In the genomic region with DNA sequence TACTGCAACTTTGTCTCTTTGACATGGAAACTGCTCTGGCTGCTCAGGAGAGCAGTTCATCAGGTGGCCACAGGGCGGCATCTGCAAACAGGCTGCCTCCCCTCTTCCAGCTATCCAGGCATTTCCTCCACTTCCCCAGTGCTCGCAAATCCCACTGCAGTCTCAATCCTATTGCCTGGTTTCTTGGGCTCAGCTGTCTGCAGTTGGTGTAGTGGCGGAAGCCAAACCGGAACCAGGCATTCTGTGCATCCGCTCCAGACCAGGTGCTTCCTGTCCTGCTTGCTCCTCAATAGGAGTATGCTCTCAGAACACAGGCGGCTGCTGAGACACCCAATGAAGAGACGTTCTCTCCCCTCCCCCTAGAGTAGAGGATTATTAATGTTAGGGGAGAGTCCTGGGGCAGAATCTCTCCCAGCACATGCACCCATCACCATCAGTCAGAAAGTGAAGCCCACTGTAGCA, we compare ENCODE assay signal across 8 mouse cellular contexts. TPM values are rescaled to one million over a fixed set of nuclear protein-coding genes. Genes with fewer than 3 reads are reported as not detected.
DNase-seq lines count a peak whose midpoint lies in the region; ATAC-seq lines count a peak whose summit lies in the region.

No protein-coding gene starts in this region.

- intact Hi-C loops in heart, postnatal 25 days (cut with DNase I) = loop anchor here (2.0 to 5.0 kb wide), 2 partner anchors 37 to 39 kb away; no protein-coding TSS in a partner anchor

- peaks cover 26% of the 10 kb centered on the region for H3K4me1 ChIP-seq in forebrain, embryonic 13.5 days

- 64% methylated on average over 7 of the region's 7 CpGs for WGBS in forebrain, embryonic 13.5 days

- peaks cover 41% of the 10 kb centered on the region for H3K27me3 ChIP-seq in forebrain, embryonic 13.5 days

- H3K9me3 ChIP-seq in forebrain, embryonic 13.5 days (replicated peaks) = no peaks in the 10 kb centered on the region

- H3K36me3 ChIP-seq in forebrain, embryonic 13.5 days (ENCODE audit: poor library complexity, severe bottlenecking) = peaks cover 49% of the 10 kb centered on the region

- H3K4me2 ChIP-seq in forebrain, embryonic 13.5 days = no peak overlapping the region

- DNase-seq in adrenal gland, adult 2 months = peak; percentile 68
- DNase-seq in adrenal gland, adult 18-20 months (ENCODE audit: low spot score in 2 of 2) = no peak
- DNase-seq in adrenal gland, postnatal 25 days = peak; percentile 45
- peak; percentile 80 for DNase-seq in heart, postnatal 25 days (ENCODE audit: low spot score)
- DNase-seq in layer of hippocampus, postnatal 10 days (ENCODE audit: low spot score in 2 of 2) = peak; percentile 78 to 80
- peak; percentile 78 for DNase-seq in lung, postnatal 25 days (ENCODE audit: low spot score)
- peak; percentile 75 to 84 for DNase-seq in spleen, postnatal 4 days (ENCODE audit: low spot score in 2 of 2)

- ATAC-seq in forebrain, embryonic 13.5 days = no peak

- peak overlapping the region; percentile 63 for H3K27ac ChIP-seq in forebrain, embryonic 13.5 days

- no peak overlapping the region for H3K4me3 ChIP-seq in forebrain, embryonic 13.5 days

- no peak overlapping the region for H3K9ac ChIP-seq in forebrain, embryonic 13.5 days

RNA-seq across cellular contexts. Expression of a gene that starts 1.4 kb away (rescaled TPM):
- total RNA-seq in adrenal gland, adult 2 months (2021) = 1 to 10 TPM; 2.7 to 4.4 TPM
- polyA plus RNA-seq in adrenal gland, adult 2 months (2012; rRNA removed) = 8.2 and 10.9 TPM in 2 replicates
- total RNA-seq in adrenal gland, adult 18-20 months (2021) = 1 to 10 TPM; 2.7 to 2.8 TPM
- 3.1 and 3.8 TPM in 2 replicates for total RNA-seq in adrenal gland, postnatal 25 days (2021)
- polyA plus RNA-seq in forebrain, embryonic 13.5 days (2015; fragmentation: Nextera tagmentation; extraction: Ambion mirVana) = 1.9 and 2.1 TPM in 2 replicates
- 1 to 10 TPM; 4.2 to 4.5 TPM for total RNA-seq in heart, postnatal 25 days (2021)
- 1 to 10 TPM; 4.0 to 5.4 TPM for total RNA-seq in layer of hippocampus, postnatal 10 days (2021)

RNA-seq across cellular contexts. Expression of a gene that starts 12.2 kb away (rescaled TPM):
- total RNA-seq in adrenal gland, adult 2 months (2021) = 10 to 100 TPM; 78.4 to 80.7 TPM
- polyA plus RNA-seq in adrenal gland, adult 2 months (2012; rRNA removed) = 98.7 and 120 TPM in 2 replicates
- 10 to 100 TPM; 71.3 to 77.8 TPM for total RNA-seq in adrenal gland, adult 18-20 months (2021)
- 73.9 and 76.0 TPM in 2 replicates for total RNA-seq in adrenal gland, postnatal 25 days (2021)
- polyA plus RNA-seq in forebrain, embryonic 13.5 days (2015; fragmentation: Nextera tagmentation; extraction: Ambion mirVana) = 16.1 and 18.6 TPM in 2 replicates
- total RNA-seq in heart, postnatal 25 days (2021) = 10 to 100 TPM; 32.0 to 32.6 TPM
- total RNA-seq in layer of hippocampus, postnatal 10 days (2021) = 10 to 100 TPM; 73.7 to 75.3 TPM

RNA-seq across cellular contexts. Expression of a gene that starts 13.8 kb away (rescaled TPM):
- total RNA-seq in adrenal gland, adult 2 months (2021) = 10 to 100 TPM; 57.0 to 68.5 TPM
- 150 and 160 TPM in 2 replicates for polyA plus RNA-seq in adrenal gland, adult 2 months (2012; rRNA removed)
- total RNA-seq in adrenal gland, adult 18-20 months (2021) = 10 to 100 TPM; 66.3 to 79.0 TPM
- 75.1 and 83.9 TPM in 2 replicates for total RNA-seq in adrenal gland, postnatal 25 days (2021)
- 53.5 and 59.1 TPM in 2 replicates for polyA plus RNA-seq in forebrain, embryonic 13.5 days (2015; fragmentation: Nextera tagmentation; extraction: Ambion mirVana)
- 10 to 100 TPM; 32.6 to 37.6 TPM for total RNA-seq in heart, postnatal 25 days (2021)
- 100 to 1,000 TPM in 1 of 2 experiments, 10 to 100 TPM in 1; 99.8 to 105 TPM for total RNA-seq in layer of hippocampus, postnatal 10 days (2021)

RNA-seq across cellular contexts. Expression of a gene that starts 22.9 kb away (rescaled TPM):
- total RNA-seq in adrenal gland, adult 2 months (2021) = under 1 TPM in 1 of 2 experiments, not detected in 1; 0.59 TPM
- 0.26 and 0.76 TPM in 2 replicates for polyA plus RNA-seq in adrenal gland, adult 2 months (2012; rRNA removed)
- under 1 TPM; 0.45 to 0.76 TPM for total RNA-seq in adrenal gland, adult 18-20 months (2021)
- not detected in 2 replicates for total RNA-seq in adrenal gland, postnatal 25 days (2021)
- 3.7 and 3.8 TPM in 2 replicates for polyA plus RNA-seq in forebrain, embryonic 13.5 days (2015; fragmentation: Nextera tagmentation; extraction: Ambion mirVana)
- total RNA-seq in heart, postnatal 25 days (2021) = under 1 TPM in 1 of 2 experiments, not detected in 1; 0.39 TPM
- total RNA-seq in layer of hippocampus, postnatal 10 days (2021) = not detected

RNA-seq across cellular contexts. Expression of a gene that starts 37.2 kb away (rescaled TPM):
- total RNA-seq in adrenal gland, adult 2 months (2021) = 10 to 100 TPM; 24.9 to 34.8 TPM
- polyA plus RNA-seq in adrenal gland, adult 2 months (2012; rRNA removed) = 13.7 and 27.0 TPM in 2 replicates
- total RNA-seq in adrenal gland, adult 18-20 months (2021) = 10 to 100 TPM; 20.7 to 24.6 TPM
- 19.6 and 22.3 TPM in 2 replicates for total RNA-seq in adrenal gland, postnatal 25 days (2021)
- polyA plus RNA-seq in forebrain, embryonic 13.5 days (2015; fragmentation: Nextera tagmentation; extraction: Ambion mirVana) = 35.2 and 35.4 TPM in 2 replicates
- 10 to 100 TPM; 14.3 to 18.3 TPM for total RNA-seq in heart, postnatal 25 days (2021)
- 10 to 100 TPM; 10.8 to 12.7 TPM for total RNA-seq in layer of hippocampus, postnatal 10 days (2021)

Comparison
In these comparisons a context has a peak if more than half of its experiments do, and no peak if none do; other contexts are left out.
1. DNase-seq: peak in adrenal gland, adult 2 months (single experiment), adrenal gland, postnatal 25 days (single experiment), heart, postnatal 25 days (single experiment), layer of hippocampus, postnatal 10 days (2 of 2), lung, postnatal 25 days (single experiment) and spleen, postnatal 4 days (2 of 2); none in adrenal gland, adult 18-20 months (0 of 2).